In genomic region chr7:142082607-142083006, GRCm38 (mm10) we compare ENCODE assay signal across 14 mouse cellular contexts. TPM values are rescaled to one million over a fixed set of nuclear protein-coding genes. Genes with fewer than 3 reads are reported as not detected.
A peak's percentile ranks its signal among the peaks of the same experiment; 100 is the strongest.
DNase-seq lines count a peak whose midpoint lies in the region; ATAC-seq lines count a peak whose summit lies in the region.
"Had no signal": no experiment of that assay in that cellular context is flagged by ENCODE, and none has a peak within 500 bp of the region (broad histone marks: within the 10 kb centered on the region; RNA-seq: fewer than 3 reads in every experiment).

No protein-coding gene starts in this region.

- 32% methylated on average over 16 of the region's 16 CpGs for WGBS in kidney, embryonic 16.5 days
- WGBS in embryonic facial prominence, embryonic 14.5 days, result 30% methylated on average over 3 of the region's 16 CpGs
- 42% methylated on average over 16 of the region's 16 CpGs for WGBS in limb, embryonic 15.5 days

- peak overlapping the region; percentile 44 for H3K4me3 ChIP-seq in kidney, embryonic 16.5 days (ENCODE audit: low read length)
- peak overlapping the region; percentile 34; the same call in 1 of the 2 replicates for H3K4me3 ChIP-seq in embryonic facial prominence, embryonic 14.5 days (ENCODE audit: low read depth, low read length)
- H3K4me3 ChIP-seq in limb, embryonic 15.5 days, result no peak overlapping the region

- ATAC-seq in kidney, embryonic 16.5 days (ENCODE audit: low FRiP score, low TSS enrichment), result no peak
- no peak for ATAC-seq in embryonic facial prominence, embryonic 14.5 days (ENCODE audit: low read depth)
- ATAC-seq in limb, embryonic 15.5 days (ENCODE audit: insufficient number of reproducible peaks, low FRiP score, low TSS enrichment, low read depth), result no peak
- ATAC-seq in activated CD4-positive, CD25-positive, alpha-beta regulatory T cell, adult 4 months, result no peak

- peak overlapping the region; percentile 55 for H3K9ac ChIP-seq in kidney, embryonic 16.5 days (replicated peaks; ENCODE audit: low read length)
- peak overlapping the region; percentile 45; the same call in 1 of the 2 replicates for H3K9ac ChIP-seq in embryonic facial prominence, embryonic 14.5 days (ENCODE audit: low read depth, low read length)
- H3K9ac ChIP-seq in limb, embryonic 15.5 days, result no peak overlapping the region

- peaks cover 39% of the 10 kb centered on the region for H3K27me3 ChIP-seq in kidney, embryonic 16.5 days (ENCODE audit: insufficient read depth, low read length)
- H3K27me3 ChIP-seq in embryonic facial prominence, embryonic 14.5 days (replicated peaks; ENCODE audit: control insufficient read depth, insufficient read depth, low read length), result peaks cover 60% of the 10 kb centered on the region
- H3K27me3 ChIP-seq in limb, embryonic 15.5 days, result peaks cover 82% of the 10 kb centered on the region

- no peak overlapping the region for H3K27ac ChIP-seq in kidney, embryonic 16.5 days (ENCODE audit: low read length)
- no peak overlapping the region for H3K27ac ChIP-seq in embryonic facial prominence, embryonic 14.5 days (replicated peaks; ENCODE audit: low read depth, low read length)
- no peak overlapping the region for H3K27ac ChIP-seq in limb, embryonic 15.5 days
- H3K27ac ChIP-seq: heart, embryonic 13.5 days; macrophage had no signal

- H3K4me1 ChIP-seq in kidney, embryonic 16.5 days (ENCODE audit: insufficient read depth, low read length), result peaks cover 13% of the 10 kb centered on the region; the same call in 1 of the 2 replicates
- peaks cover 5% of the 10 kb centered on the region; the same call in 1 of the 2 replicates for H3K4me1 ChIP-seq in embryonic facial prominence, embryonic 14.5 days (ENCODE audit: control insufficient read depth, insufficient read depth, low read length)
- H3K4me1 ChIP-seq in limb, embryonic 15.5 days, result peaks cover 32% of the 10 kb centered on the region

- H3K36me3 ChIP-seq in kidney, embryonic 16.5 days (ENCODE audit: insufficient read depth, low read length), result no peaks in the 10 kb centered on the region
- H3K36me3 ChIP-seq in embryonic facial prominence, embryonic 14.5 days (ENCODE audit: control insufficient read depth, insufficient read depth, low read length), result 0 out of 2 replicates have a peak, but pooled peaks cover 4% of the 10 kb centered on the region
- H3K36me3 ChIP-seq in limb, embryonic 15.5 days, result peaks cover 6% of the 10 kb centered on the region; the same call in 1 of the 2 replicates

- DNase-seq in kidney, postnatal 25 days, result no peak
- DNase-seq in R1 (ENCODE audit: low read depth, low spot score), result peak; percentile 7
- DNase-seq in embryonic facial prominence, embryonic 14.5 days (ENCODE audit: low spot score), result no peak
- DNase-seq in embryo, embryonic 10.5 days (ENCODE audit: low spot score), result no peak
- DNase-seq: embryo, embryonic 11 days; kidney, adult 2 months; right cerebral cortex, postnatal 4 days had no signal

- peak overlapping the region; percentile 61 for H3K4me2 ChIP-seq in kidney, embryonic 16.5 days (replicated peaks; ENCODE audit: low read depth, low read length)
- H3K4me2 ChIP-seq in embryonic facial prominence, embryonic 14.5 days (ENCODE audit: low read depth, low read length), result peak overlapping the region; percentile 55
- peak overlapping the region; percentile 45 for H3K4me2 ChIP-seq in limb, embryonic 15.5 days

- H3K9me3 ChIP-seq in kidney, embryonic 16.5 days (ENCODE audit: low read length), result no peaks in the 10 kb centered on the region
- no peaks in the 10 kb centered on the region for H3K9me3 ChIP-seq in embryonic facial prominence, embryonic 14.5 days (ENCODE audit: control insufficient read depth, low read length)
- no peaks in the 10 kb centered on the region for H3K9me3 ChIP-seq in limb, embryonic 15.5 days
- H3K9me3 ChIP-seq: heart, embryonic 13.5 days had no signal

RNA-seq across cellular contexts. Expression of gene Dusp8, which starts 13.0 kb away (rescaled TPM):
- polyA plus RNA-seq in kidney, embryonic 16.5 days (2015; fragmentation: Nextera tagmentation; extraction: Ambion mirVana), result 2.4 and 2.5 TPM in 2 replicates
- 7.1 and 11.1 TPM in 2 replicates for polyA plus RNA-seq in embryonic facial prominence, embryonic 14.5 days (2014; fragmentation: Nextera tagmentation; extraction: Ambion mirVana)
- polyA plus RNA-seq in limb, embryonic 15.5 days (2015; fragmentation: Nextera tagmentation; extraction: Ambion mirVana), result 5.5 and 6.9 TPM in 2 replicates
- under 1 TPM; 0.09 to 0.16 TPM for polyA plus RNA-seq in activated CD4-positive, CD25-positive, alpha-beta regulatory T cell, adult 4 months (2017; shearing (Covaris generic))

RNA-seq across cellular contexts. Expression of gene Mob2, which starts 21.7 kb away (rescaled TPM):
- 69.1 and 77.2 TPM in 2 replicates for polyA plus RNA-seq in kidney, embryonic 16.5 days (2015; fragmentation: Nextera tagmentation; extraction: Ambion mirVana)
- 65.8 and 68.4 TPM in 2 replicates for polyA plus RNA-seq in embryonic facial prominence, embryonic 14.5 days (2014; fragmentation: Nextera tagmentation; extraction: Ambion mirVana)
- 78.2 and 82.2 TPM in 2 replicates for polyA plus RNA-seq in limb, embryonic 15.5 days (2015; fragmentation: Nextera tagmentation; extraction: Ambion mirVana)
- 10 to 100 TPM; 55.7 to 62.4 TPM for polyA plus RNA-seq in activated CD4-positive, CD25-positive, alpha-beta regulatory T cell, adult 4 months (2017; shearing (Covaris generic))

RNA-seq across cellular contexts. Expression of gene Gm45618, which starts 37.9 kb away (rescaled TPM):
- polyA plus RNA-seq in kidney, embryonic 16.5 days (2015; fragmentation: Nextera tagmentation; extraction: Ambion mirVana), result not detected in 2 replicates
- polyA plus RNA-seq in embryonic facial prominence, embryonic 14.5 days (2014; fragmentation: Nextera tagmentation; extraction: Ambion mirVana), result 0.28 TPM in 1 of 2 replicates, not detected in the other
- polyA plus RNA-seq in limb, embryonic 15.5 days (2015; fragmentation: Nextera tagmentation; extraction: Ambion mirVana), result not detected in 2 replicates
- not detected for polyA plus RNA-seq in activated CD4-positive, CD25-positive, alpha-beta regulatory T cell, adult 4 months (2017; shearing (Covaris generic))
- polyA plus RNA-seq: frontal cortex, adult 2 months; heart, embryonic 13.5 days; kidney, adult 2 months; macrophage; testis, adult 2 months had no signal

RNA-seq across cellular contexts. Expression of gene Gm39115, which starts 53.2 kb away (rescaled TPM):
- not detected in 2 replicates for polyA plus RNA-seq in kidney, embryonic 16.5 days (2015; fragmentation: Nextera tagmentation; extraction: Ambion mirVana)
- not detected in 2 replicates for polyA plus RNA-seq in embryonic facial prominence, embryonic 14.5 days (2014; fragmentation: Nextera tagmentation; extraction: Ambion mirVana)
- polyA plus RNA-seq in limb, embryonic 15.5 days (2015; fragmentation: Nextera tagmentation; extraction: Ambion mirVana), result not detected in 2 replicates
- not detected for polyA plus RNA-seq in activated CD4-positive, CD25-positive, alpha-beta regulatory T cell, adult 4 months (2017; shearing (Covaris generic))
- polyA plus RNA-seq: frontal cortex, adult 2 months; heart, embryonic 13.5 days; kidney, adult 2 months; macrophage; testis, adult 2 months had no signal
